ENCODE assay signal across 10 mouse cellular contexts in genomic region chr17:88336140-88336769, GRCm38 (mm10).
DNase-seq lines count a peak whose midpoint lies in the region; ATAC-seq lines count a peak whose summit lies in the region.
"Had no signal": no experiment of that assay in that cellular context is flagged by ENCODE, and none has a peak within 500 bp of the region (broad histone marks: within the 10 kb centered on the region; RNA-seq: fewer than 3 reads in every experiment).

No protein-coding gene starts in this region.

- H3K4me3 ChIP-seq in forebrain, embryonic 16.5 days (replicated peaks; ENCODE audit: low read length) = no peak overlapping the region
- H3K4me3 ChIP-seq in forebrain, embryonic 13.5 days = no peak overlapping the region
- H3K4me3 ChIP-seq: heart, embryonic 15.5 days; limb, embryonic 15.5 days had no signal

- H3K4me1 ChIP-seq in forebrain, embryonic 16.5 days (replicated peaks; ENCODE audit: control insufficient read depth, insufficient read depth, low read length) = peaks cover 2% of the 10 kb centered on the region; the same call in 1 of the 2 replicates
- no peaks in the 10 kb centered on the region for H3K4me1 ChIP-seq in forebrain, embryonic 13.5 days
- H3K4me1 ChIP-seq: limb, embryonic 15.5 days had no signal

- 55% methylated on average over 3 of the region's 3 CpGs for WGBS in forebrain, embryonic 16.5 days
- WGBS in forebrain, embryonic 13.5 days = 77% methylated on average over 3 of the region's 3 CpGs

- no peak overlapping the region for H3K4me2 ChIP-seq in forebrain, embryonic 16.5 days (ENCODE audit: low read length)
- no peak overlapping the region for H3K4me2 ChIP-seq in forebrain, embryonic 13.5 days
- H3K4me2 ChIP-seq: heart, embryonic 15.5 days; limb, embryonic 15.5 days had no signal

- H3K27me3 ChIP-seq in forebrain, embryonic 16.5 days (replicated peaks; ENCODE audit: control insufficient read depth, insufficient read depth, low read length) = no peaks in the 10 kb centered on the region
- no peaks in the 10 kb centered on the region for H3K27me3 ChIP-seq in forebrain, embryonic 13.5 days
- H3K27me3 ChIP-seq: heart, embryonic 15.5 days; limb, embryonic 15.5 days had no signal

- H3K9me3 ChIP-seq in forebrain, embryonic 16.5 days (ENCODE audit: control insufficient read depth, low read length) = no peaks in the 10 kb centered on the region
- H3K9me3 ChIP-seq in forebrain, embryonic 13.5 days (replicated peaks) = no peaks in the 10 kb centered on the region
- H3K9me3 ChIP-seq: heart, embryonic 15.5 days; limb, embryonic 15.5 days had no signal

- H3K9ac ChIP-seq in forebrain, embryonic 16.5 days (replicated peaks; ENCODE audit: low read depth, low read length) = no peak overlapping the region
- no peak overlapping the region for H3K9ac ChIP-seq in forebrain, embryonic 13.5 days
- H3K9ac ChIP-seq: heart, embryonic 15.5 days; limb, embryonic 15.5 days had no signal

- DNase-seq in adipocyte (ENCODE audit: low spot score) = peak; percentile 94
- peak; percentile 51 to 63 for DNase-seq in cerebellum, postnatal 36 days
- DNase-seq in kidney, postnatal 10 days = peak; percentile 35
- DNase-seq in embryo, embryonic 10.5 days (ENCODE audit: low spot score) = no peak
- no peak for DNase-seq in urinary bladder, postnatal 10 days (ENCODE audit: low spot score)

- H3K27ac ChIP-seq in forebrain, embryonic 16.5 days (ENCODE audit: low read length) = no peak overlapping the region
- no peak overlapping the region for H3K27ac ChIP-seq in forebrain, embryonic 13.5 days
- H3K27ac ChIP-seq: heart, embryonic 15.5 days; limb, embryonic 15.5 days had no signal

- no peaks in the 10 kb centered on the region for H3K36me3 ChIP-seq in forebrain, embryonic 16.5 days (ENCODE audit: control insufficient read depth, insufficient read depth)
- H3K36me3 ChIP-seq in forebrain, embryonic 13.5 days (ENCODE audit: poor library complexity, severe bottlenecking) = no peaks in the 10 kb centered on the region
- H3K36me3 ChIP-seq: heart, embryonic 15.5 days; limb, embryonic 15.5 days had no signal

- ATAC-seq in forebrain, embryonic 16.5 days = peak; percentile 87
- ATAC-seq in forebrain, embryonic 13.5 days = no peak
- no peak for ATAC-seq in megakaryocyte-erythroid progenitor cell, adult 5-6 weeks (replicated peaks; ENCODE audit: low FRiP score, low TSS enrichment, poor library complexity, severe bottlenecking)

Comparison
In these comparisons a context has a peak if more than half of its experiments do, and no peak if none do; other contexts are left out.
1. DNase-seq: peak in adipocyte (single experiment), cerebellum, postnatal 36 days (2 of 2) and kidney, postnatal 10 days (single experiment); none in embryo, embryonic 10.5 days (single experiment) and urinary bladder, postnatal 10 days (single experiment).